In the genomic region with DNA sequence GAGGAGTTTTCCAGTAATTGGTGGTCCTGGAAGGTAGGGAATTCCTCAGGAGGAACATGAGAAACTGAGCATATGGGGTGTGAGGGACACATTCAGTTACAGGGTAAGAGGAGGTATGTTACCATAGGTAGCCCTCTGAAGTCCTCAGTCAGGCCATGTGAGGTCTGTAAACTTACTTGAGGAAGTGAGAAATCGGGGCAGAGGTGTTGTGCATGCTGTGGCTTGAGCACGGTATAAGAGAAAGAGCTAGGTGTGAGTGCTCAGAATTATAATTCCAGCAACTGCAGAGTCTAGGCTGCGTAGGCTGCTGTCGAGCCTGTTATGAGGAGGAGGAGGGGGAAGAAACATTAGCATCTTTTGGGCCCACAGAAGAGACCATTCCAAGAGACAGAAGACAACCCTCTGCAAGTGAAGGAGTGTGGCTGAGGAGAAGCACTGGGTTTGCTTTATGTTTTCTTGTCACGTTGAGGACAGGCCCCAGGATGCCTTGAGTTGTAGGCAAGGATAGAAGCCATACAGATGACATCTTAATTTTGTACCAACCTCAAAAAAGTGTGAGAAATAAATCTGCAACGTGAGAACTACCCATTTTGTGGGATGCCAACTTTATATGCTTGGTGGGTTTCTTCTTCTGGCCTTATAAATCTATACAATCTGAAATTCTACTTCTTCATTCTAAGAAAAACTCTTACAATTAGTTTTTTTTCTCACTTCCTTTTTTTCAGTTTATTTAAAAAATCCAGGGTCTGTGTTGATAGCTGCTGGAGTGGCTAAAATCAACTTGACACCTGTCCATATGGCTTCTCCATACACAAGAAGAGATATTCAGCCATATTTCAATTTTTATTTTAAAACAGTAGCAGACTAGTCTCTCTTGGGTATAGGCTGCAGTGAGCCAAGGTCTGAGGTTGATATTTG, we compare ENCODE assay signal across 42 mouse cellular contexts. TPM values are rescaled to one million over a fixed set of nuclear protein-coding genes. Genes with fewer than 3 reads are reported as not detected.
DNase-seq lines count a peak whose midpoint lies in the region; ATAC-seq and TF ChIP-seq lines count a peak whose summit lies in the region.
"Had no signal": no experiment of that assay in that cellular context is flagged by ENCODE, and none has a peak within 500 bp of the region (broad histone marks: within the 10 kb centered on the region; RNA-seq: fewer than 3 reads in every experiment).

No protein-coding gene starts in this region.

- no peak for TF ChIP-seq CTCF in MEL (IDR thresholded peaks at IDR 0.05 in 2 of 3, conservative IDR thresholded peaks at IDR 0.05 in 1 of 3; ENCODE audit: control insufficient read depth in 1 of 3, insufficient read depth in 1 of 3, low read depth in 2 of 3, low read length in 3 of 3, poor library complexity in 1 of 3, severe bottlenecking in 1 of 3)
- TF ChIP-seq CTCF in stomach, postnatal 0 days (IDR thresholded peaks at IDR 0.05; ENCODE audit: low read depth), result no peak

- H3K4me1 ChIP-seq in MEL (ENCODE audit: control insufficient read depth in 1 of 2, insufficient read depth in 2 of 2, low read length in 2 of 2), result peaks cover 0 to 15% of the 10 kb centered on the region in 2 experiments; a peak in 3 of 4 replicates
- H3K4me1 ChIP-seq in stomach, postnatal 0 days (replicated peaks; ENCODE audit: control insufficient read depth, insufficient read depth), result no peaks in the 10 kb centered on the region
- H3K4me1 ChIP-seq: forebrain, embryonic 13.5 days; heart, embryonic 13.5 days; hindbrain, embryonic 10.5 days; limb, embryonic 13.5 days; lung, embryonic 15.5 days; midbrain, embryonic 10.5 days; midbrain, embryonic 15.5 days; stomach, embryonic 15.5 days had no signal

- ATAC-seq in frontal cortex, adult (ENCODE audit: low TSS enrichment), result peak; percentile 78; the same call in 1 of the 2 replicates
- ATAC-seq in monocyte, adult 5-6 weeks (replicated peaks; ENCODE audit: insufficient number of reproducible peaks, low FRiP score, low TSS enrichment, poor library complexity, severe bottlenecking), result 0 out of 2 replicates have a peak, but pooled peaks have one; percentile 25
- ATAC-seq in stomach, postnatal 0 days (ENCODE audit: low FRiP score, low TSS enrichment), result no peak
- ATAC-seq: forebrain, embryonic 13.5 days; hindbrain, embryonic 16.5 days; midbrain, embryonic 15.5 days; Patski had no signal

- H3K36me3 ChIP-seq in MEL (ENCODE audit: control insufficient read depth in 1 of 2, insufficient read depth in 2 of 2, low read length in 2 of 2), result peaks cover 0 to 6% of the 10 kb centered on the region in 2 experiments; a peak in 2 of 4 replicates
- H3K36me3 ChIP-seq in stomach, postnatal 0 days (ENCODE audit: control insufficient read depth, insufficient read depth, low read length), result no peaks in the 10 kb centered on the region
- H3K36me3 ChIP-seq: G1E; heart, embryonic 13.5 days; hindbrain, embryonic 10.5 days; limb, embryonic 13.5 days; lung, embryonic 15.5 days; midbrain, embryonic 10.5 days; midbrain, embryonic 15.5 days; stomach, embryonic 15.5 days had no signal

- H3K4me3 ChIP-seq in MEL (ENCODE audit: control insufficient read depth in 1 of 2, insufficient read depth in 1 of 2, low read depth in 2 of 2, low read length in 2 of 2), result no peak overlapping the region
- no peak overlapping the region for H3K4me3 ChIP-seq in stomach, postnatal 0 days (ENCODE audit: low read depth, low read length)
- H3K4me3 ChIP-seq: erythroblast, embryonic 14.5 days; forebrain, embryonic 13.5 days; heart, embryonic 13.5 days; hindbrain, embryonic 10.5 days; limb, embryonic 13.5 days; lung, embryonic 15.5 days; midbrain, embryonic 10.5 days; midbrain, embryonic 15.5 days; stomach, embryonic 15.5 days had no signal

- H3K79me2 ChIP-seq in MEL (ENCODE audit: control insufficient read depth, insufficient read depth, low read length, poor library complexity), result no peaks in the 10 kb centered on the region

- no peak for DNase-seq in frontal cortex, postnatal 10 days (ENCODE audit: low spot score in 2 of 2)
- DNase-seq in A20 (ENCODE audit: low read depth, low spot score) (peak; percentile 90), MEL (ENCODE audit: low read depth, low spot score) (peak; percentile 25)
- DNase-seq in urinary bladder, postnatal 14 days (ENCODE audit: low spot score), result no peak
- DNase-seq in embryo, embryonic 10 days (ENCODE audit: low spot score), result no peak
- DNase-seq in stomach, postnatal 0 days (ENCODE audit: low spot score), result no peak
- DNase-seq: adrenal gland, postnatal 10 days; cerebellum, adult 18-20 months; cerebellum, postnatal 10 days; heart, postnatal 10 days; kidney, adult 2 months; kidney, postnatal 4 days; thymus, postnatal 25 days had no signal

- no peak for TF ChIP-seq EP300 in MEL (IDR thresholded peaks at IDR 0.05; ENCODE audit: low read depth in 1 of 2, low read length in 2 of 2)
- no peak for TF ChIP-seq EP300 in stomach, postnatal 0 days (optimal IDR thresholded peaks at IDR 0.05)

- no peak overlapping the region for H3K4me2 ChIP-seq in stomach, postnatal 0 days (replicated peaks; ENCODE audit: low read depth)
- H3K4me2 ChIP-seq: forebrain, embryonic 13.5 days; heart, embryonic 13.5 days; limb, embryonic 13.5 days; liver, embryonic 11.5 days; lung, embryonic 15.5 days; midbrain, embryonic 15.5 days; stomach, embryonic 15.5 days had no signal

- TF ChIP-seq POLR2A in MEL (IDR thresholded peaks at IDR 0.05; ENCODE audit: control insufficient read depth in 1 of 2, insufficient read depth in 1 of 2, low read depth in 1 of 2, low read length in 2 of 2, poor library complexity in 1 of 2), result no peak

- no peak overlapping the region for H3K9ac ChIP-seq in MEL (ENCODE audit: control insufficient read depth, low read depth, low read length, poor library complexity, severe bottlenecking)
- H3K9ac ChIP-seq in stomach, postnatal 0 days (ENCODE audit: low read length), result no peak overlapping the region
- H3K9ac ChIP-seq: forebrain, embryonic 13.5 days; heart, embryonic 13.5 days; limb, embryonic 13.5 days; lung, embryonic 15.5 days; midbrain, embryonic 15.5 days; stomach, embryonic 15.5 days had no signal

- no peaks in the 10 kb centered on the region for H3K27me3 ChIP-seq in MEL (ENCODE audit: control insufficient read depth in 1 of 2, insufficient read depth in 2 of 2, low read length in 2 of 2)
- H3K27me3 ChIP-seq in stomach, postnatal 0 days (ENCODE audit: control insufficient read depth, insufficient read depth, low read length), result no peaks in the 10 kb centered on the region
- H3K27me3 ChIP-seq: forebrain, embryonic 13.5 days; heart, embryonic 13.5 days; limb, embryonic 13.5 days; lung, embryonic 15.5 days; midbrain, embryonic 15.5 days; Patski; stomach, embryonic 15.5 days had no signal

- H3K9me3 ChIP-seq in MEL (replicated peaks; ENCODE audit: insufficient read depth, low read length), result no peaks in the 10 kb centered on the region
- H3K9me3 ChIP-seq in stomach, postnatal 0 days (ENCODE audit: control insufficient read depth, low read length), result no peaks in the 10 kb centered on the region
- H3K9me3 ChIP-seq: forebrain, embryonic 13.5 days; G1E; heart, embryonic 13.5 days; hindbrain, embryonic 10.5 days; limb, embryonic 13.5 days; lung, embryonic 15.5 days; midbrain, embryonic 10.5 days; midbrain, embryonic 15.5 days; stomach, embryonic 15.5 days had no signal

- no peak overlapping the region for H3K27ac ChIP-seq in MEL (ENCODE audit: control insufficient read depth, low read depth, low read length)
- H3K27ac ChIP-seq in stomach, postnatal 0 days (replicated peaks), result no peak overlapping the region
- H3K27ac ChIP-seq: forebrain, embryonic 13.5 days; heart, embryonic 13.5 days; hindbrain, embryonic 10.5 days; kidney, postnatal 0 days; limb, embryonic 13.5 days; lung, embryonic 15.5 days; midbrain, embryonic 10.5 days; midbrain, embryonic 15.5 days; stomach, embryonic 15.5 days had no signal

- 66% methylated on average over 6 of the region's 6 CpGs for WGBS in stomach, postnatal 0 days

- TF ChIP-seq RAD21 in MEL (IDR thresholded peaks at IDR 0.05; ENCODE audit: low read depth, low read length), result no peak

TF ChIP-seq in MEL, 35 proteins besides CTCF, POLR2A, EP300 and RAD21:
- TF ChIP-seq ZNF384 (IDR thresholded peaks at IDR 0.05; ENCODE audit: low read depth, low read length), result peak; percentile 64
- TF ChIP-seq ZKSCAN1 (IDR thresholded peaks at IDR 0.05; ENCODE audit: low read depth, low read length), result no peak
- no peak for TF ChIP-seq USF2 (IDR thresholded peaks at IDR 0.05; ENCODE audit: borderline replicate concordance in 1 of 2, insufficient read depth in 1 of 2, low read depth in 1 of 2, low read length in 2 of 2)
- no peak for TF ChIP-seq MAFK (IDR thresholded peaks at IDR 0.05; ENCODE audit: borderline replicate concordance, low read depth, low read length)

RNA-seq across cellular contexts. Expression of a gene that starts 4.8 kb away (rescaled TPM):
- not detected in 2 replicates for total RNA-seq in MEL (2012; rRNA removed)
- polyA plus RNA-seq in MEL (2012; ENCODE audit: insufficient read depth in 1 of 2, insufficient read length in 2 of 2, low read depth in 1 of 2, low replicate concordance in 2 of 2, missing spikeins in 1 of 2), result not detected
- total RNA-seq in monocyte, adult 5-6 weeks (2017), result 0.39 TPM in 1 of 3 replicates, not detected in the others
- polyA plus RNA-seq in stomach, postnatal 0 days (2015; fragmentation: Nextera tagmentation; extraction: Ambion mirVana), result 1.1 and 2.5 TPM in 2 replicates
- total RNA-seq: common myeloid progenitor, adult 5-6 weeks; gastrocnemius, adult 8-10 months; heart, adult 8-10 months; heart, postnatal 10 days; layer of hippocampus, adult 8-10 months; layer of hippocampus, postnatal 25 days; left cerebral cortex, postnatal 36 days; megakaryocyte progenitor cell, adult 5-6 weeks had no signal
- polyA plus RNA-seq: brain, embryonic 14.5 days; embryonic facial prominence, embryonic 14.5 days; erythroblast, embryonic 14.5 days; forebrain, embryonic 13.5 days; G1E; hindbrain, embryonic 10.5 days; intestine, embryonic 14.5 days; limb, embryonic 13.5 days; midbrain, embryonic 10.5 days; midbrain, embryonic 15.5 days; neural tube, embryonic 11.5 days had no signal

RNA-seq across cellular contexts. Expression of a gene that starts 6.7 kb away (rescaled TPM):
- 3.4 and 3.6 TPM in 2 replicates for total RNA-seq in MEL (2012; rRNA removed)
- 1 to 10 TPM in 1 of 2 experiments, not detected in 1; 6.6 TPM for polyA plus RNA-seq in MEL (2012; ENCODE audit: insufficient read depth in 1 of 2, insufficient read length in 2 of 2, low read depth in 1 of 2, low replicate concordance in 2 of 2, missing spikeins in 1 of 2)
- total RNA-seq in monocyte, adult 5-6 weeks (2017), result 17.5 to 30.8 TPM (median 30.3 TPM) in 3 replicates
- 7.8 and 8.6 TPM in 2 replicates for polyA plus RNA-seq in stomach, postnatal 0 days (2015; fragmentation: Nextera tagmentation; extraction: Ambion mirVana)

RNA-seq across cellular contexts. Expression of a gene that starts 9.8 kb away (rescaled TPM):
- 0.27 and 0.46 TPM in 2 replicates for total RNA-seq in MEL (2012; rRNA removed)
- under 1 TPM in 1 of 2 experiments, not detected in 1; 0.46 TPM for polyA plus RNA-seq in MEL (2012; ENCODE audit: insufficient read depth in 1 of 2, insufficient read length in 2 of 2, low read depth in 1 of 2, low replicate concordance in 2 of 2, missing spikeins in 1 of 2)
- not detected in 3 replicates for total RNA-seq in monocyte, adult 5-6 weeks (2017)
- 0.13 TPM in 1 of 2 replicates, not detected in the other for polyA plus RNA-seq in stomach, postnatal 0 days (2015; fragmentation: Nextera tagmentation; extraction: Ambion mirVana)
- total RNA-seq: heart, adult 8-10 months; layer of hippocampus, adult 8-10 months; layer of hippocampus, postnatal 25 days; left cerebral cortex, adult 8-10 months; left cerebral cortex, postnatal 36 days had no signal
- polyA plus RNA-seq: G1E; kidney, adult 2 months; midbrain, embryonic 15.5 days had no signal

RNA-seq across cellular contexts. Expression of a gene that starts 31.8 kb away (rescaled TPM):
- total RNA-seq in MEL (2012; rRNA removed), result 49.3 and 50.2 TPM in 2 replicates
- 100 to 1,000 TPM in 1 of 2 experiments, 10 to 100 TPM in 1; 89.8 to 627 TPM for polyA plus RNA-seq in MEL (2012; ENCODE audit: insufficient read depth in 1 of 2, insufficient read length in 2 of 2, low read depth in 1 of 2, low replicate concordance in 2 of 2, missing spikeins in 1 of 2)
- total RNA-seq in monocyte, adult 5-6 weeks (2017), result 6.0 to 13.5 TPM (median 9.7 TPM) in 3 replicates
- 8.9 and 10.5 TPM in 2 replicates for polyA plus RNA-seq in stomach, postnatal 0 days (2015; fragmentation: Nextera tagmentation; extraction: Ambion mirVana)

RNA-seq across cellular contexts. Expression of a gene that starts 34.9 kb away (rescaled TPM):
- 0.12 and 0.20 TPM in 2 replicates for total RNA-seq in MEL (2012; rRNA removed)
- polyA plus RNA-seq in MEL (2012; ENCODE audit: insufficient read depth in 1 of 2, insufficient read length in 2 of 2, low read depth in 1 of 2, low replicate concordance in 2 of 2, missing spikeins in 1 of 2), result under 1 TPM in 1 of 2 experiments, not detected in 1; 0.29 TPM
- total RNA-seq in monocyte, adult 5-6 weeks (2017), result not detected in 3 replicates
- polyA plus RNA-seq in stomach, postnatal 0 days (2015; fragmentation: Nextera tagmentation; extraction: Ambion mirVana), result 0.33 and 0.35 TPM in 2 replicates
- total RNA-seq: gastrocnemius, adult 8-10 months; gastrocnemius, postnatal 4 days; layer of hippocampus, adult 8-10 months had no signal
- polyA plus RNA-seq: erythroblast, embryonic 14.5 days; forebrain, embryonic 13.5 days; hindbrain, embryonic 10.5 days; midbrain, embryonic 10.5 days; midbrain, embryonic 15.5 days; neural tube, embryonic 11.5 days had no signal

Comparison
In these comparisons a context has a peak if more than half of its experiments do, and no peak if none do; other contexts are left out.
1. DNase-seq: peak in A20 (single experiment) and MEL (single experiment); none in frontal cortex, postnatal 10 days (0 of 2), urinary bladder, postnatal 14 days (single experiment), embryo, embryonic 10 days (single experiment) and stomach, postnatal 0 days (single experiment).